In the genomic region with DNA sequence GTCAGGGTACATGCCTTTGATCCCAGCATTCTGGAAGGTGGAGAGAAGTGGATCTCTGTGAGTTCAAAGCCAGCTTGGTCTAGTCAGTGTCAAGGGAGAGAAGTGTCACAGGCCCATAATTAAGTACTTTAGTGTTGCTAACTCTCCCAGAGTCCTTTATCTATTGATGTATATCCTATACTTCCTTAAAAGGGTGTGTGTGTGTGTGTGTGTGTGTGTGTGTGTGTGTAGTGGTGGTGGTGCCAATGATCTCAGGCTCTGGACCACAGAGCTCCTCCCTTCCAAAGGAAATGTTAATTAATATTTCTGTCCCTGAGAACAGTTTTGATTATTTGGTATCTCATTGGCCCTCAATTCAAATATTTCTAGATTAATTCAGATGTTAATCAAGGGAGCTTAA, we compare ENCODE assay signal across 25 mouse cellular contexts.
"Had no signal": no experiment of that assay in that cellular context is flagged by ENCODE, and none has a peak within 500 bp of the region (broad histone marks: within the 10 kb centered on the region; RNA-seq: fewer than 3 reads in every experiment).

No protein-coding gene starts in this region.

- H3K4me3 ChIP-seq: gastrocnemius, adult 2 months; heart, adult 2 months; heart, embryonic 10.5 days; heart, embryonic 12.5 days; hindbrain, embryonic 10.5 days; hindbrain, embryonic 12.5 days; intestine, embryonic 15.5 days; layer of hippocampus, adult 2 months; left cerebral cortex, adult 2 months; limb, embryonic 10.5 days; limb, embryonic 12.5 days; liver, embryonic 15.5 days had no signal

- H3K9ac ChIP-seq: heart, embryonic 12.5 days; hindbrain, embryonic 12.5 days; hindbrain, embryonic 14.5 days; intestine, embryonic 15.5 days; limb, embryonic 12.5 days; liver, embryonic 15.5 days had no signal

- H3K9me3 ChIP-seq: heart, embryonic 10.5 days; heart, embryonic 12.5 days; hindbrain, embryonic 10.5 days; hindbrain, embryonic 12.5 days; intestine, embryonic 15.5 days; limb, embryonic 10.5 days; limb, embryonic 12.5 days; liver, embryonic 15.5 days had no signal

- ATAC-seq: hindbrain, embryonic 16.5 days; inflammation-experienced regulatory T-cells, adult 6 months had no signal

- H3K4me1 ChIP-seq: heart, embryonic 12.5 days had no signal

- H3K27me3 ChIP-seq: heart, embryonic 12.5 days; hindbrain, embryonic 12.5 days; intestine, embryonic 15.5 days; limb, embryonic 12.5 days; liver, embryonic 15.5 days had no signal

- H3K27ac ChIP-seq: gastrocnemius, adult 2 months; heart, adult 2 months; heart, embryonic 10.5 days; hindbrain, embryonic 10.5 days; hindbrain, embryonic 12.5 days; hindbrain, embryonic 14.5 days; intestine, embryonic 15.5 days; layer of hippocampus, adult 2 months; left cerebral cortex, adult 2 months; limb, embryonic 10.5 days; limb, embryonic 12.5 days had no signal

- H3K36me3 ChIP-seq: intestine, embryonic 15.5 days; liver, embryonic 15.5 days had no signal

- H3K4me2 ChIP-seq: heart, embryonic 12.5 days; hindbrain, embryonic 12.5 days; hindbrain, embryonic 14.5 days; intestine, embryonic 15.5 days; limb, embryonic 12.5 days had no signal

- DNase-seq: gastrocnemius, adult 2 months; gastrocnemius, postnatal 10 days; gastrocnemius, postnatal 25 days; heart, adult 2 months; heart, postnatal 10 days; heart, postnatal 4 days; kidney, adult 11 months; kidney, adult 2 months; kidney, adult 9 months; kidney, postnatal 10 days; kidney, postnatal 25 days; kidney, postnatal 4 days had no signal
